Comparison of ENCODE assay signal across 25 mouse cellular contexts in genomic region chr11:100088378-100089025, GRCm38 (mm10). TPM values are rescaled to one million over a fixed set of nuclear protein-coding genes. Genes with fewer than 3 reads are reported as not detected.
"Had no signal": no experiment of that assay in that cellular context is flagged by ENCODE, and none has a peak within 500 bp of the region (broad histone marks: within the 10 kb centered on the region; RNA-seq: fewer than 3 reads in every experiment).

No protein-coding gene starts in this region.

- H3K4me2 ChIP-seq: limb, embryonic 12.5 days; limb, embryonic 15.5 days; liver, embryonic 11.5 days; lung, embryonic 14.5 days; midbrain, embryonic 12.5 days; midbrain, embryonic 15.5 days; neural tube, embryonic 12.5 days; neural tube, embryonic 15.5 days had no signal

- H3K27me3 ChIP-seq: limb, embryonic 12.5 days; limb, embryonic 15.5 days; midbrain, embryonic 12.5 days; midbrain, embryonic 15.5 days; neural tube, embryonic 12.5 days; neural tube, embryonic 15.5 days had no signal

- H3K36me3 ChIP-seq: limb, embryonic 12.5 days; limb, embryonic 15.5 days; midbrain, embryonic 12.5 days; midbrain, embryonic 15.5 days; neural tube, embryonic 12.5 days; neural tube, embryonic 15.5 days had no signal

- H3K9me3 ChIP-seq: limb, embryonic 15.5 days; midbrain, embryonic 12.5 days; midbrain, embryonic 15.5 days; neural tube, embryonic 12.5 days; neural tube, embryonic 15.5 days had no signal

- DNase-seq: kidney, adult 9 months; kidney, postnatal 14 days; kidney, postnatal 4 days; layer of hippocampus, postnatal 36 days; liver, postnatal 0 days; lung, embryonic 14.5 days; right cerebral cortex, postnatal 25 days; thymus, adult 2 months; thymus, postnatal 14 days; thymus, postnatal 4 days had no signal

- H3K4me3 ChIP-seq: layer of hippocampus, adult 2 months; left cerebral cortex, adult 2 months; limb, embryonic 12.5 days; limb, embryonic 15.5 days; midbrain, embryonic 12.5 days; midbrain, embryonic 15.5 days; neural tube, embryonic 12.5 days; neural tube, embryonic 15.5 days had no signal

- H3K27ac ChIP-seq: layer of hippocampus, adult 2 months; left cerebral cortex, adult 2 months; limb, embryonic 12.5 days; limb, embryonic 15.5 days; liver, embryonic 14.5 days; macrophage; midbrain, embryonic 12.5 days; midbrain, embryonic 15.5 days; neural tube, embryonic 12.5 days; neural tube, embryonic 15.5 days had no signal

- ATAC-seq: liver, postnatal 0 days; lung, postnatal 0 days; midbrain, embryonic 15.5 days had no signal

- H3K9ac ChIP-seq: limb, embryonic 12.5 days; limb, embryonic 15.5 days; liver, embryonic 14.5 days; liver, postnatal 0 days; lung, embryonic 14.5 days; midbrain, embryonic 12.5 days; midbrain, embryonic 15.5 days; neural tube, embryonic 12.5 days; neural tube, embryonic 15.5 days had no signal

- H3K4me1 ChIP-seq: limb, embryonic 15.5 days; midbrain, embryonic 12.5 days; midbrain, embryonic 15.5 days; neural tube, embryonic 12.5 days; neural tube, embryonic 15.5 days had no signal

RNA-seq across cellular contexts. Expression of gene Krt32, which starts 0.5 kb away (rescaled TPM):
- polyA plus RNA-seq: kidney, embryonic 16.5 days; limb, embryonic 12.5 days; liver, embryonic 11.5 days; liver, embryonic 14.5 days; liver, postnatal 0 days; lung, embryonic 14.5 days; lung, postnatal 0 days; macrophage; midbrain, embryonic 12.5 days; midbrain, embryonic 15.5 days; neural tube, embryonic 12.5 days; neural tube, embryonic 15.5 days; small intestine, adult 2 months; spleen, adult 2 months had no signal

RNA-seq across cellular contexts. Expression of gene Krt35, which starts 7.5 kb away (rescaled TPM):
- polyA plus RNA-seq: kidney, embryonic 16.5 days; liver, embryonic 11.5 days; liver, embryonic 14.5 days; liver, postnatal 0 days; lung, embryonic 14.5 days; lung, postnatal 0 days; macrophage; midbrain, embryonic 12.5 days; midbrain, embryonic 15.5 days; neural tube, embryonic 12.5 days; small intestine, adult 2 months; spleen, adult 2 months had no signal

RNA-seq across cellular contexts. Expression of gene Krt36, which starts 16.9 kb away (rescaled TPM):
- polyA plus RNA-seq: liver, embryonic 11.5 days; liver, embryonic 14.5 days; liver, postnatal 0 days; macrophage; midbrain, embryonic 12.5 days; midbrain, embryonic 15.5 days; neural tube, embryonic 12.5 days; neural tube, embryonic 15.5 days; small intestine, adult 2 months; spleen, adult 2 months had no signal

RNA-seq across cellular contexts. Expression of gene Krt13, which starts 32.9 kb away (rescaled TPM):
- polyA plus RNA-seq: limb, embryonic 12.5 days; liver, postnatal 0 days; lung, embryonic 14.5 days; macrophage; midbrain, embryonic 12.5 days; midbrain, embryonic 15.5 days; small intestine, adult 2 months had no signal

RNA-seq across cellular contexts. Expression of gene Krt31, which starts 38.2 kb away (rescaled TPM):
- polyA plus RNA-seq: kidney, embryonic 16.5 days; limb, embryonic 12.5 days; liver, embryonic 11.5 days; liver, embryonic 14.5 days; liver, postnatal 0 days; lung, embryonic 14.5 days; lung, postnatal 0 days; macrophage; midbrain, embryonic 12.5 days; midbrain, embryonic 15.5 days; neural tube, embryonic 12.5 days; neural tube, embryonic 15.5 days; spleen, adult 2 months had no signal
